Mouse (Mus musculus) layer of hippocampus, adult 18-20 months (tissue): ENCODE data around the gene Ccdc6. TPM values are rescaled to one million over a fixed set of nuclear protein-coding genes. Genes with fewer than 3 reads are reported as not detected.
"Not testable (repeated sequence)": the region's sequence is repeated elsewhere in the genome, so short reads cannot be mapped to it uniquely, and the experiment has no call there.

ENCODE experiments used
- DNase-seq, 2 experiments: peaks; one replicate each; pipeline ENCODE4 v3.0.0; 2022; ENCODE audit warnings: low spot score in 2 of 2
- total RNA-seq, 2 experiments: library from RNA; stranded (reverse); gene quantifications; 2 replicates each; pipeline ENCODE4 v1.2.3; 2021

Ccdc6 gene
- total RNA-seq, 2 experiments from 2014 or later, result 72.0 to 73.6 TPM

DNA sequence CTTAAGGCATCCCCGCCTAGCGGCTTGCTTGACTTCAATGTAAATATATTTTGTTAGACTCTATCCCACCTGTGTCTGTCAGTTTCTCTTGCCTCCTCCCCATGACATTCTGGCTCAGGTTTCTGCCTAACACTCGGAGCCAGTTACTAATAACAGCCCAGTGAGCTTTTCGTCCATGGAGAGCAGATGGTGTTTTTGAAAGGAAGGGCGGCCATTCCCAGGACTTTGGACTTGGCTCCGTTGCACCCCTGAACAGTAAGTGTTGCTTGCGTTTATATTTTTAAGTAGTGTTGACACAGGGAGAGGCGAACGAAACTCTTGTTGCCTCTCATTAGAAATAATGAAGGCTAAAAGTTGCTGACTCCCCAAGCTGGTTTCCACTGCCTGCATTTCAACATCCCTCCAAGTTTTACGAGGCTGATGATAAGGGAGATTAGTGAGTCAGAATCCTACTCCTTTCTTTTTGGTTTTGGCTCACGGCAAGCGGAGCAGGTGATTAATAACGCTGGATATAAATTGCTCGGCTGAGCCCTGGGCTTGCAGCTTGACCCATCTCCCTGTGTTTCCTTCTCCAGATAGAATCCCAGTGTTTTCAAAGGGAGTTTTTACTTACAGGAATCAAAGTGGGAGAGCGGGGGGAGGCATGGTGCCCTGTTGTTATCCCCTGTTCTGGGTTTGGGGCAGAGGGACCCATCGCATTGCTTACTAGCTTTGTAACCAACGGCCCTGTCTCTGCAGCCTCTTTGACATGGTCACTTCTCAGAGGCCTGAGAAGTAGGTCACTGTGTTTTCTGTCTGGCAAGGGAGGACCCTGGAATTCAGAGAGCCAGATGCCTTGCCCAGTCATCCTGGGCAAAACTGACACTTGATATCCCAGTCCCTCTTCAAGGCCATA, 107.8 kb downstream of the Ccdc6 start, which contains the start of gene Mrln:
Gene Mrln, plus strand, starts transcription at position 160 of the 895 bp plus-strand sequence.
- DNase-seq, result no peak

DNA sequence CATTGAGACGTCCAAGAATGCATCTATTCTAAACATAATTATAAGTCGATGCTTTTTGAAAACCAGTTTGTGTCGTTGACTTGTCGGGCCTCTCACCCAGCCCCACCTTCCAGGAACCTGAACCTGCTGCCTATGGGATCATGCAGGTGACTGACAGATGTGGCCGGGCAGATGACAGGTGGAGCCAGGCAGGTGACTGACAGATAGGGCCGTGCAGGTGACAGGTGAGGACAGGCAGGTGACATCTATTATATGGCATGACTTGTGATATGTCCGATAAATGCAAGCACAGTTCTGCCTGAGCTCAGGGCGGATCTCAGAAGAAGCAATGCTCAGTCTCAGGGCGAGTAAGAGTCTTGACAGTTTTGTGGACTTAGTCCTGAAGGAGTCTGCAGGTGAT, 114.4 kb downstream of the Ccdc6 start:
- DNase-seq, result no peak

DNA sequence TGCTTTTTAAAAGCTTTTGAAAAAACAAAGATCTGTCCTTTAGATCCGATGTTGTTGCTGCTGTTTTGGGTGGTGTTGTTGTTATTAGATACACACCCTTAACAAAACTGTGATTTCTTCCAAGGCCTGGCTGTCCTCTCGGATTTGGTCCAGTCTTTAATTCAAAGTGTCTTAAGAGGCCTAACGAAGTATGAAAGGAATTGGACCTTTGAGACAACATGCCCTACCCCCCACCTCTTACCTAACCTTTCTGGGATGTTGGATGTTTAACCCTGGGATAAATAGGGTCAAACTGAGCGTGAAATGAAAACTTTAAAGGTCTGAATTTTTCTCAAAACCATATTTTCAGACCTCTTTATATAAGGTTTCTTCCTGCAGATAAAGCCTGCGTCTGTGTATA, 124.0 kb downstream of the Ccdc6 start:
- DNase-seq, result no peak

DNA sequence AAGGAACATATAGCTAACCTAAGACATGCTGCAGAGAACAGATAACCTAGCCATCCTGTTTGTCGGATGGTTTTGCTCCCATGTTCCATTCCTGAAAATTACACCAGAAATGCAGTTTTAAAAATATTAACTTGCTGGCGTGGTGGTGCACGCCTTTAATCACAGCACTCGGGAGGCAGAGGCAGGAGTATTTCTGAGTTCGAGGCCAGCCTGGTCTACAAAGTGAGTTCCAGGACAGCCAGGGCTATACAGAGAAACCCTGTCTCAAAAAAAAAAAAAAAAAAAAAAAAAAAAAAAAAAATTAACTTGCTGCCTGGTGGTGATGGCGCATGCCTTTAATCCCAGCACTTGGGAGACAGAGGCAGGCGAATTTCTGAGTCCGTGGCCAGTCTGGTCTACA, 125.3 kb downstream of the Ccdc6 start:
- DNase-seq, result not testable (repeated sequence)

DNA sequence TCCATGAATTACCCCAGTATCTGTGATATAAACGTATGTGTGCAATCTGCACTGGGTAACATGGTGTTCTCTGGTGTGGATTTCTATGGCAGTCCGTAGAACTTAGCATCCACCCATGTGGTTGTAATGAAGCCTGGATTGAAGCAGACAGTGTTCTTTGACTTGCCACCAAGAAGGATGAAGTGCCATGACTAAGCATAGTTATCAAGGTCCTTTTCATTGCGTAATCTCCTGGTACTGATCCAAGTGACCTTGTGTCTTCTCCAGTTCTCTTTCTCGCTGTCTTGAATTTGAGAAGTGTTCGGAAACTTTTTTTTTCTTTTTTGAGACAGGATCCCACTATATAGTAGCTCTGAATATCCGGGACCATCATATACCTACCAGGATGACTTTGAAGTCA, 127.7 kb downstream of the Ccdc6 start:
- no peak for DNase-seq

DNA sequence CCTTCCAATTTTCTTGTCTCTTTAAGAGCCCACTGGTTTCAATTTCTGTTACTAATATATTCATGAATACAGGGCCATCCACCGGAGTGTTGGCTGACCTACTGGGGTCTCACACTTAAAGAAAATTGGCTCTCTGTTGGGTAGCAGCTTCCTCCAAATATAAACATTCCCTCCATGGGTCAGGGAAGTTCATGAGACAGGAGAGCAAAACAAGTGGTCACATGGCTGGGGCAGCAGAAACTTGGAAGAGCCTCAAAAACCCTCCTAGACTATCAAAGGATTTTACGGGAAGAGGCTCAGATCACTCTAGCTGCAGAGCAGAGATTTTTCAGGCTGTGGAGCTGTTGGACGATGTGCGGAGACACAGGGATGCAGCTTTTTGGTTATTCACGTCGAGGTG, 128.8 kb downstream of the Ccdc6 start:
- DNase-seq, result no peak

DNA sequence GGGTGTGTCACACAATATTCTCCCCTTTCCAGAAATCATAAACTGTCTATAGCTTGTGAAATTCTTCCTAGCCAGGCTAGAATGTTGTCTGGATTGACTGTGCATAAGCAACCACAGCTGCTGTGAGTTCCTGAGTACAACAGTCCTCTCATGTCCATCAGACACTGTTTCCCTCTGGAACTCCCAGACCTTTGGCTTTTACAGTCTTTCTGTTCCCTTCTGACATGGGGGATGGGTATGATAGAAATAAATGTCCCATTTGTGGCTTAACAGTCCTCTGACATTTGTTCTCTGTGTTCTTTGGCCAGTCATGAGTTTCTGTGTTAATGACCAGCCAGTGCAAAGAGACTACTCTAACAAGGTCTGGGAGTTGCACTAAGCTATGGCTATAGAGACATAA, 129.7 kb downstream of the Ccdc6 start:
- no peak for DNase-seq

DNA sequence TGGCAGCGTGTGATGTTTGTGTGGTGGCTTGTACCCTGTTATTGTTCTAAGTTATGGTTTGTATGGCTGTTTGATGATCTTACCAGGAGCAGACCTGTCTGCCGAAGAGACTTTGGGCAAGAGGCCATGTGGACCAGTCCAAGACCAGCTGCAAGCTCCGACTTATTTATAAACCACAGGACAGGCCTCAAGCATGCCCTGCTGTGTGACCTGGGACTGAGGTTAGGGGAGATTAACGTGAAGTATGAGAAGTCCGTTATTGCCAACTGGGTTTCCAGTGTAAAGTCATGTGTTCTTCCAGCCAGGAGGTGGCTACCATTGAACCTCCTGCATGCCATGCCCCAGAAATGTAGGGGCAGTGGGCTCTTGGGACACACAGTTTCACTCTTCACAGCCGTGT, 133.4 kb downstream of the Ccdc6 start:
- DNase-seq, result no peak

DNA sequence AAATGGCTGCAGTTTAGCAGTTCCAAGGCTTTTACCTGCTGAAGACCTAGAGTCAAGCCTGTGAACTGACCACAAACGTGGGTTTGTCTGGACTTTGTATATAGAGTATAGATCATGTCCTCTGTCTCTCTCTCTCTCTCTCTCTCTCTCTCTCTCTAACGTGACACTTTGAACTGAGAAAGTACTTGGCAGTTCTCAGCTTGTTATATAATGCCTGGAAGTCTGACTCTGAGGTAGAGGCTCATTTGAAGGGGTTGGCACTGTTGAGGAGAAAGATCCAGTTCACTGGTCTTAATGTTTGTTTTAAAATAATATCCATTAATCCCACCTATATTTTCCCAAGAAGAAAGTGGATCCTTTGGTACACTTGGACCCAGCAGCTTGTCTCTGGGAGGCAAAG, 141.0 kb downstream of the Ccdc6 start:
- DNase-seq, result no peak

Other genes with a start within 250 kb of the Ccdc6 start
- gene Mrln, start 107.5 kb downstream of the Ccdc6 start, total RNA-seq, result not detected
- 1 to 10 TPM; 1.9 to 2.0 TPM for gene Slc16a9, start 148.0 kb downstream of the Ccdc6 start, total RNA-seq